12 mouse cellular contexts compared by ENCODE assay signal in genomic region chr3:131054241-131054972, GRCm38 (mm10). TPM values are rescaled to one million over a fixed set of nuclear protein-coding genes. Genes with fewer than 3 reads are reported as not detected.
A peak's percentile ranks its signal among the peaks of the same experiment; 100 is the strongest.
DNase-seq lines count a peak whose midpoint lies in the region; ATAC-seq and TF ChIP-seq lines count a peak whose summit lies in the region.
"Had no signal": no experiment of that assay in that cellular context is flagged by ENCODE, and none has a peak within 500 bp of the region (broad histone marks: within the 10 kb centered on the region; RNA-seq: fewer than 3 reads in every experiment).

No protein-coding gene starts in this region.

- H3K9ac ChIP-seq in liver, postnatal 0 days (replicated peaks): no peak overlapping the region
- H3K9ac ChIP-seq in embryonic facial prominence, embryonic 15.5 days: no peak overlapping the region
- H3K9ac ChIP-seq in limb, embryonic 14.5 days (ENCODE audit: low read depth, low read length, severe bottlenecking): no peak overlapping the region
- H3K9ac ChIP-seq: liver, embryonic 15.5 days had no signal

- no peaks in the 10 kb centered on the region for H3K36me3 ChIP-seq in liver, postnatal 0 days (replicated peaks; ENCODE audit: insufficient read depth, low read length)
- H3K36me3 ChIP-seq in embryonic facial prominence, embryonic 15.5 days: no peaks in the 10 kb centered on the region
- no peaks in the 10 kb centered on the region for H3K36me3 ChIP-seq in limb, embryonic 14.5 days (ENCODE audit: control insufficient read depth, insufficient read depth, low read length)
- H3K36me3 ChIP-seq: liver, embryonic 15.5 days had no signal

- 0 out of 2 replicates have a peak, but pooled peaks have one; percentile 38 for ATAC-seq in liver, postnatal 0 days
- ATAC-seq in embryonic facial prominence, embryonic 15.5 days (ENCODE audit: insufficient number of reproducible peaks, low FRiP score, low TSS enrichment, low read depth): peak; percentile 78
- peak; percentile 67 for ATAC-seq in limb, embryonic 14.5 days (ENCODE audit: low FRiP score, low read depth)

- TF ChIP-seq EP300 in liver, postnatal 0 days (IDR thresholded peaks at IDR 0.05; ENCODE audit: low read depth): no peak

- DNase-seq in liver, postnatal 0 days: peak; percentile 17
- no peak for DNase-seq in liver
- DNase-seq in limb, embryonic 14.5 days (ENCODE audit: low spot score): peak; percentile 51
- peak; percentile 38 to 49 for DNase-seq in thymus, postnatal 10 days (ENCODE audit: low spot score in 2 of 2)
- no peak for DNase-seq in right cerebral cortex, adult 18-20 months
- no peak for DNase-seq in left cerebral cortex, postnatal 25 days (ENCODE audit: low spot score in 2 of 2)
- DNase-seq in lung, postnatal 25 days (ENCODE audit: low spot score): no peak
- DNase-seq: cerebellum, postnatal 14 days; heart, postnatal 4 days had no signal

- no peak overlapping the region for H3K4me3 ChIP-seq in liver, postnatal 0 days (ENCODE audit: low read depth, low read length)
- no peak overlapping the region for H3K4me3 ChIP-seq in embryonic facial prominence, embryonic 15.5 days (replicated peaks)
- no peak overlapping the region for H3K4me3 ChIP-seq in limb, embryonic 14.5 days (replicated peaks; ENCODE audit: low read length)
- H3K4me3 ChIP-seq: left cerebral cortex, adult 2 months; liver, embryonic 15.5 days had no signal

- no peaks in the 10 kb centered on the region for H3K27me3 ChIP-seq in liver, postnatal 0 days (ENCODE audit: insufficient read depth, low read length)
- no peaks in the 10 kb centered on the region for H3K27me3 ChIP-seq in embryonic facial prominence, embryonic 15.5 days
- no peaks in the 10 kb centered on the region for H3K27me3 ChIP-seq in limb, embryonic 14.5 days (ENCODE audit: control insufficient read depth, insufficient read depth, low read length)
- H3K27me3 ChIP-seq: liver, embryonic 15.5 days had no signal

- no peaks in the 10 kb centered on the region for H3K4me1 ChIP-seq in liver, postnatal 0 days (ENCODE audit: insufficient read depth)
- H3K4me1 ChIP-seq in embryonic facial prominence, embryonic 15.5 days: peaks cover 10% of the 10 kb centered on the region; the same call in 1 of the 2 replicates
- H3K4me1 ChIP-seq in limb, embryonic 14.5 days (ENCODE audit: control insufficient read depth, insufficient read depth, low read length): 0 out of 2 replicates have a peak, but pooled peaks cover 2% of the 10 kb centered on the region
- H3K4me1 ChIP-seq: liver, embryonic 15.5 days had no signal

- H3K27ac ChIP-seq in liver, postnatal 0 days (ENCODE audit: low read depth): no peak overlapping the region
- H3K27ac ChIP-seq in embryonic facial prominence, embryonic 15.5 days (replicated peaks): peak overlapping the region; percentile 29; the same call in 1 of the 2 replicates
- H3K27ac ChIP-seq in limb, embryonic 14.5 days (replicated peaks; ENCODE audit: low read depth, low read length): no peak overlapping the region
- H3K27ac ChIP-seq: left cerebral cortex, adult 2 months; liver, embryonic 15.5 days had no signal

- TF ChIP-seq POLR2A in limb, embryonic 14.5 days (IDR thresholded peaks at IDR 0.05; ENCODE audit: borderline replicate concordance, extremely low read depth, insufficient read depth, insufficient read length): no peak

- intact Hi-C loops in left cerebral cortex, postnatal 25 days (cut with DNase I): no loop called here

- no peak overlapping the region for H3K4me2 ChIP-seq in liver, postnatal 0 days (ENCODE audit: low read depth, low read length)
- H3K4me2 ChIP-seq in embryonic facial prominence, embryonic 15.5 days (replicated peaks): no peak overlapping the region
- no peak overlapping the region for H3K4me2 ChIP-seq in limb, embryonic 14.5 days (replicated peaks; ENCODE audit: low read depth, low read length, severe bottlenecking)
- H3K4me2 ChIP-seq: liver, embryonic 15.5 days had no signal

- WGBS in liver, postnatal 0 days (ENCODE audit: insufficient replicate concordance): 71% methylated on average over 13 of the region's 13 CpGs
- WGBS in embryonic facial prominence, embryonic 15.5 days: 39% methylated on average over 13 of the region's 13 CpGs
- WGBS in limb, embryonic 14.5 days: 58% methylated on average over 13 of the region's 13 CpGs

- no peaks in the 10 kb centered on the region for H3K9me3 ChIP-seq in liver, postnatal 0 days (ENCODE audit: low read length)
- H3K9me3 ChIP-seq in embryonic facial prominence, embryonic 15.5 days (replicated peaks): no peaks in the 10 kb centered on the region
- no peaks in the 10 kb centered on the region for H3K9me3 ChIP-seq in limb, embryonic 14.5 days (ENCODE audit: control insufficient read depth, low read length)
- H3K9me3 ChIP-seq: liver, embryonic 15.5 days had no signal

- TF ChIP-seq CTCF in liver, postnatal 0 days (IDR thresholded peaks at IDR 0.05; ENCODE audit: low read depth): no peak

RNA-seq across cellular contexts. Expression of gene Lef1, which starts 55.9 kb away (rescaled TPM):
- polyA plus RNA-seq in liver, postnatal 0 days (2015; fragmentation: Nextera tagmentation; extraction: Ambion mirVana): 2.0 and 2.2 TPM in 2 replicates
- 47.0 and 53.1 TPM in 2 replicates for polyA plus RNA-seq in embryonic facial prominence, embryonic 15.5 days (2015; fragmentation: Nextera tagmentation; extraction: Ambion mirVana)
- polyA plus RNA-seq in limb, embryonic 14.5 days (2012; rRNA removed): 30.8 and 41.9 TPM in 2 replicates
- 39.9 and 44.3 TPM in 2 replicates for polyA plus RNA-seq in limb, embryonic 14.5 days (2014; fragmentation: Nextera tagmentation; extraction: Ambion mirVana)
- 1 to 10 TPM; 6.3 to 6.4 TPM for total RNA-seq in left cerebral cortex, postnatal 25 days (2021)

Comparison
In these comparisons a context has a peak if more than half of its experiments do, and no peak if none do; other contexts are left out.
1. DNase-seq: peak in liver, postnatal 0 days (single experiment), limb, embryonic 14.5 days (single experiment) and thymus, postnatal 10 days (2 of 2); none in liver (single experiment), right cerebral cortex, adult 18-20 months (single experiment), left cerebral cortex, postnatal 25 days (0 of 2) and lung, postnatal 25 days (single experiment).
2. Peak in every context shown above with its lines, with median percentiles within 50 percentile points of each other: ATAC-seq.